Mouse (Mus musculus) right cerebral cortex, postnatal 14 days (tissue): ENCODE data around the gene Spin2g.
"Not testable (repeated sequence)": the region's sequence is repeated elsewhere in the genome, so short reads cannot be mapped to it uniquely, and the experiment has no call there.

Source experiments
- DNase-seq: peaks from one replicate; pipeline ENCODE4 v3.0.0; 2022

Spin2g gene

DNA sequence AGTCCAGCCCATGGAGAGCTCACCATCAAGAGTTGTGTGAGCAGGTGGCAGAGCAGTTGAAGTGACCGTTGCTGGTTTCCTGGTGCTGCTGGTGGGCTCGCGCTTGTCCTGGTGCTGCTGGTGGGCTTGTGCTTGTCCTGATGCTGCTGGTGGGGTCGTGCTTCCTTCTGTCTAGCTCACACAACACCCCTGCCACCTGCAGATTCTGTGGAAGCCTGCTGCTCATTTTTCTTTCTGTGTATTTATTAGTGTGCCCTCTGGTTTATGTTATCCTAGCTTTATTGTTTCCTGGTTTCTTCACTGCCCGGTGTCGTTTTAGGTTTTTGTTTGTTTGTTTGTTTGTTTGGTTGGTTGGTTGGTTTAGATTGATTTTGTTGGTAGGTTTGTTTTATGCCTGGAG, at the start of gene Spin2g:
Spin2g (minus strand) TSS at position 101 of the 400 bp plus-strand sequence.
- DNase-seq: not testable (repeated sequence)
